Mouse (Mus musculus): ENCODE data around the gene Tmprss9. TPM values are rescaled to one million over a fixed set of nuclear protein-coding genes. Genes with fewer than 3 reads are reported as not detected.

The Tmprss9 gene
- total RNA-seq, 2 experiments from 2014 or later: 0.10 to 0.13 TPM

- DNase-seq (ENCODE audit: low spot score in 2 of 2): no peak
Observed at GRCm38 (mm10) chr10:80935698-80936097, 64.0 kb downstream of the Tmprss9 start.

GRCm38 (mm10) chr10:80936135-80936809 is 64.6 kb downstream of the Tmprss9 start:
- DNase-seq (ENCODE audit: low spot score in 2 of 2): peak; percentile 57 to 69

GRCm38 (mm10) chr10:80936810-80937164 is 65.1 kb downstream of the Tmprss9 start:
- no peak for DNase-seq (ENCODE audit: low spot score in 2 of 2)

GRCm38 (mm10) chr10:80937646-80938045 is 66.0 kb downstream of the Tmprss9 start:
- no peak for DNase-seq (ENCODE audit: low spot score in 2 of 2)

- DNase-seq (ENCODE audit: low spot score in 2 of 2): no peak
Observed at GRCm38 (mm10) chr10:80938831-80939550, 67.3 kb downstream of the Tmprss9 start.

GRCm38 (mm10) chr10:80939671-80940070 is 68.0 kb downstream of the Tmprss9 start:
- peak; percentile 83 to 85 for DNase-seq (ENCODE audit: low spot score in 2 of 2)

- DNase-seq (ENCODE audit: low spot score in 2 of 2): no peak
Observed at GRCm38 (mm10) chr10:80940320-80940987, 68.8 kb downstream of the Tmprss9 start.

GRCm38 (mm10) chr10:80940988-80941347 is 69.3 kb downstream of the Tmprss9 start:
- no peak for DNase-seq (ENCODE audit: low spot score in 2 of 2)

- no peak for DNase-seq (ENCODE audit: low spot score in 2 of 2)
Observed at GRCm38 (mm10) chr10:80942919-80943318, 71.3 kb downstream of the Tmprss9 start.

GRCm38 (mm10) chr10:80943701-80944100 is 72.1 kb downstream of the Tmprss9 start:
- no peak for DNase-seq (ENCODE audit: low spot score in 2 of 2)

GRCm38 (mm10) chr10:80944231-80944630 is 72.6 kb downstream of the Tmprss9 start:
- DNase-seq (ENCODE audit: low spot score in 2 of 2): no peak

GRCm38 (mm10) chr10:80946684-80947437 is 75.2 kb downstream of the Tmprss9 start:
- DNase-seq (ENCODE audit: low spot score in 2 of 2): no peak

- no peak for DNase-seq (ENCODE audit: low spot score in 2 of 2)
Observed at GRCm38 (mm10) chr10:80947802-80948201, 76.2 kb downstream of the Tmprss9 start.

- DNase-seq (ENCODE audit: low spot score in 2 of 2): no peak
Observed at GRCm38 (mm10) chr10:80948570-80948969, 76.9 kb downstream of the Tmprss9 start.

- DNase-seq (ENCODE audit: low spot score in 2 of 2): no peak
Observed at GRCm38 (mm10) chr10:80949081-80949480, 77.4 kb downstream of the Tmprss9 start.

Small RNA genes lying within 50 kb of the gene (microRNA-seq; reads per million reads assigned to microRNA genes)
- 3.3 to 3.7 reads per million in 2 experiments for gene Mir1982 (ENCODE audit: borderline number of aligned reads in 2 of 2)

Other genes with a start within 250 kb of the Tmprss9 start
- gene Csnk1g2, start 249.0 kb upstream of the Tmprss9 start, total RNA-seq (2021): 100 to 1,000 TPM; 134 to 140 TPM
- 10 to 100 TPM; 51.4 to 58.5 TPM for gene Btbd2, start 214.8 kb upstream of the Tmprss9 start, total RNA-seq (2021)
- 100 to 1,000 TPM; 162 to 331 TPM for gene Mknk2, start 193.7 kb upstream of the Tmprss9 start, total RNA-seq (2021)
- 10 to 100 TPM; 16.1 to 29.6 TPM for gene Mob3a, start 169.9 kb upstream of the Tmprss9 start, total RNA-seq (2021)
- gene Izumo4, start 169.7 kb upstream of the Tmprss9 start, total RNA-seq (2021): 10 to 100 TPM; 11.0 to 18.0 TPM
- gene Ap3d1, start 129.6 kb upstream of the Tmprss9 start, total RNA-seq (2021): 100 to 1,000 TPM in 1 of 2 experiments, 10 to 100 TPM in 1; 97.1 to 104 TPM
- gene Dot1l, start 116.6 kb upstream of the Tmprss9 start, total RNA-seq (2021): 10 to 100 TPM; 61.0 to 66.4 TPM
- 10 to 100 TPM; 47.8 to 50.5 TPM for gene Sf3a2, start 73.7 kb upstream of the Tmprss9 start, total RNA-seq (2021)
- gene Plekhj1, start 73.2 kb upstream of the Tmprss9 start, total RNA-seq (2021): 10 to 100 TPM; 69.0 to 87.2 TPM
- 1 to 10 TPM in 1 of 2 experiments, under 1 TPM in 1; 0.83 to 1.5 TPM for gene Amh, start 66.6 kb upstream of the Tmprss9 start, total RNA-seq (2021)
- 1 to 10 TPM; 4.0 to 7.3 TPM for gene Jsrp1, start 58.4 kb upstream of the Tmprss9 start, total RNA-seq (2021)
- gene Oaz1, start 45.2 kb upstream of the Tmprss9 start, total RNA-seq (2021): 100 to 1,000 TPM; 903 to 981 TPM
- 1 to 10 TPM; 4.1 to 6.3 TPM for gene Lingo3, start 27.8 kb upstream of the Tmprss9 start, total RNA-seq (2021)
- 10 to 100 TPM; 22.9 to 34.3 TPM for gene Lsm7, start 16.6 kb upstream of the Tmprss9 start, total RNA-seq (2021)
- gene Sppl2b, start 16.6 kb upstream of the Tmprss9 start, total RNA-seq (2021): 10 to 100 TPM; 24.0 to 28.3 TPM
- gene Timm13, start 29.1 kb downstream of the Tmprss9 start, total RNA-seq (2021): 100 to 1,000 TPM; 208 to 219 TPM
- gene Lmnb2, start 46.4 kb downstream of the Tmprss9 start, total RNA-seq (2021): 10 to 100 TPM; 14.1 to 15.2 TPM
- gene Gadd45b, start 58.2 kb downstream of the Tmprss9 start, total RNA-seq (2021): 10 to 100 TPM; 34.1 to 75.0 TPM
- gene Gng7, start 143.1 kb downstream of the Tmprss9 start, total RNA-seq (2021): 10 to 100 TPM in 1 of 2 experiments, 1 to 10 TPM in 1; 7.0 to 11.1 TPM
- 1 to 10 TPM; 1.7 to 1.8 TPM for gene Diras1, start 153.8 kb downstream of the Tmprss9 start, total RNA-seq (2021)
- 10 to 100 TPM; 25.6 to 44.1 TPM for gene Slc39a3, start 165.6 kb downstream of the Tmprss9 start, total RNA-seq (2021)
- gene Sgta, start 188.3 kb downstream of the Tmprss9 start, total RNA-seq (2021): 100 to 1,000 TPM; 220 to 229 TPM
- 10 to 100 TPM; 34.0 to 64.4 TPM for gene Thop1, start 198.2 kb downstream of the Tmprss9 start, total RNA-seq (2021)
- 1 to 10 TPM in 1 of 2 experiments, under 1 TPM in 1; 0.93 to 1.3 TPM for gene Creb3l3, start 227.0 kb downstream of the Tmprss9 start, total RNA-seq (2021)
- gene Map2k2, start 234.1 kb downstream of the Tmprss9 start, total RNA-seq (2021): 100 to 1,000 TPM; 165 to 179 TPM